9 mouse cellular contexts compared by ENCODE assay signal in the genomic region with DNA sequence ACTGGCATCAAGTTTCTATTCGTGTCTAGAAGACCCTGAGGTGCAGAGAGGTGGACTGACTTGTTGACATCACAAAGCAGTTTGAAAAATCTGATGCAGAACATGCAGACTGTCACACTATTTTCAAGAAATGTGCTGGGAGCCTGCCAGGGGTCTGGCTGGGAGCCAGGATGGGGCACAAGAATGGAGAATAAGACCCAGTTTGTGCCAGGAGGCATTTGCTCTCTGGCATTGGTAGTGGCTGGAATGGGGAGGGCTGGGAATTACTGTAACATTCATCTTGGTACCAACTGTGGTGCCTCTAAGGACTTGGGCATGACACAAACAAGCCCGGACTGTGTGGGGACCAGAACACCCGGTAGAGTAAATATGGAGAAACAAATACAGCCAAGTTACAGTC.
DNase-seq lines count a peak whose midpoint lies in the region; ATAC-seq and TF ChIP-seq lines count a peak whose summit lies in the region.
"Had no signal": no experiment of that assay in that cellular context is flagged by ENCODE, and none has a peak within 500 bp of the region (broad histone marks: within the 10 kb centered on the region; RNA-seq: fewer than 3 reads in every experiment).

No protein-coding gene starts in this region.

- ATAC-seq in midbrain, postnatal 0 days (ENCODE audit: low FRiP score) = no peak
- ATAC-seq in midbrain, embryonic 11.5 days (ENCODE audit: low FRiP score) = no peak

- H3K36me3 ChIP-seq in midbrain, postnatal 0 days (ENCODE audit: insufficient read depth, low read length) = no peaks in the 10 kb centered on the region
- no peaks in the 10 kb centered on the region for H3K36me3 ChIP-seq in midbrain, embryonic 11.5 days (ENCODE audit: control insufficient read depth, insufficient read depth, low read length)

- no peak overlapping the region for H3K9ac ChIP-seq in midbrain, postnatal 0 days (replicated peaks; ENCODE audit: low read length, poor library complexity, severe bottlenecking)
- H3K9ac ChIP-seq in midbrain, embryonic 11.5 days (ENCODE audit: low read length) = no peak overlapping the region

- no peak overlapping the region for H3K4me2 ChIP-seq in midbrain, postnatal 0 days (ENCODE audit: low read depth, low read length, poor library complexity, severe bottlenecking)
- no peak overlapping the region for H3K4me2 ChIP-seq in midbrain, embryonic 11.5 days

- H3K27ac ChIP-seq in midbrain, postnatal 0 days (ENCODE audit: low read depth, low read length) = no peak overlapping the region
- H3K27ac ChIP-seq in midbrain, embryonic 11.5 days (ENCODE audit: low read depth, low read length) = no peak overlapping the region

- 68% methylated on average over 3 of the region's 3 CpGs for WGBS in midbrain, postnatal 0 days
- WGBS in midbrain, embryonic 11.5 days = 81% methylated on average over 3 of the region's 3 CpGs

- H3K9me3 ChIP-seq in midbrain, postnatal 0 days (ENCODE audit: low read length) = no peaks in the 10 kb centered on the region
- no peaks in the 10 kb centered on the region for H3K9me3 ChIP-seq in midbrain, embryonic 11.5 days (ENCODE audit: control insufficient read depth, low read length)

- peak; percentile 17 for DNase-seq in gastrocnemius, postnatal 10 days
- DNase-seq in gastrocnemius, postnatal 25 days = no peak
- DNase-seq in midbrain, postnatal 0 days (ENCODE audit: low spot score) = peak; percentile 56
- DNase-seq in midbrain, embryonic 11.5 days (ENCODE audit: low spot score, missing footprints) = no peak
- DNase-seq in frontal cortex, postnatal 25 days (ENCODE audit: low spot score in 2 of 2) = peak; percentile 45 to 46
- peak; percentile 23 for DNase-seq in right cerebral cortex, postnatal 25 days
- DNase-seq in c-Kit-positive CD71-positive TER-119-positive erythroid progenitor cells, embryonic 14.5 days (ENCODE audit: low spot score) = no peak
- DNase-seq in thymus, postnatal 36 days = no peak

- H3K4me3 ChIP-seq in midbrain, postnatal 0 days (ENCODE audit: low read depth, low read length) = no peak overlapping the region
- H3K4me3 ChIP-seq in midbrain, embryonic 11.5 days (ENCODE audit: low read depth, low read length) = no peak overlapping the region

- TF ChIP-seq CTCF in midbrain, postnatal 0 days (IDR thresholded peaks at IDR 0.05) = no peak

- no peaks in the 10 kb centered on the region for H3K4me1 ChIP-seq in midbrain, postnatal 0 days (ENCODE audit: insufficient read depth, low read length)
- H3K4me1 ChIP-seq in midbrain, embryonic 11.5 days (ENCODE audit: control insufficient read depth, insufficient read depth, low read length) = no peaks in the 10 kb centered on the region

- no peaks in the 10 kb centered on the region for H3K27me3 ChIP-seq in midbrain, postnatal 0 days (ENCODE audit: insufficient read depth, low read length)
- no peaks in the 10 kb centered on the region for H3K27me3 ChIP-seq in midbrain, embryonic 11.5 days (ENCODE audit: control insufficient read depth, insufficient read depth, low read length)
- H3K27me3 ChIP-seq: CH12.LX had no signal

Comparison
In these comparisons a context has a peak if more than half of its experiments do, and no peak if none do; other contexts are left out.
1. DNase-seq: peak in gastrocnemius, postnatal 10 days (single experiment), midbrain, postnatal 0 days (single experiment), frontal cortex, postnatal 25 days (2 of 2) and right cerebral cortex, postnatal 25 days (single experiment); none in gastrocnemius, postnatal 25 days (single experiment), midbrain, embryonic 11.5 days (single experiment), c-Kit-positive CD71-positive TER-119-positive erythroid progenitor cells, embryonic 14.5 days (single experiment) and thymus, postnatal 36 days (0 of 2).